In the genomic region with DNA sequence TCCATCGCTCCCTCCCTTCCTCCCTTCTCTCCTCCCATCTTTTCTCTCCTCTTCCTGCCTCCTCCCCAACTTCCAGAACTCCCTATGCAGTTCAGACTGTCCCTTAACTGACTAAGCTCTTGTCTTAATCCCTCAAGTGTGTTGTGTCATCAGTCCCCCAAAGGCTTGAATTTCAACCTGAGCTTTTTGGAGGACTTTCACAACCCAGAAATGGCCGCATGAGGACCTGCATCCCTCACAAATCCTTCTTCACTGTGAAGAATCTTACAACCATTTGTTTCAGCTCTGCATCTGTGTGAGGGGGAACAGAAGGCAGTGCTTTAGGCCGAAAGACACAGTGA, we compare ENCODE assay signal across 10 mouse cellular contexts. TPM values are rescaled to one million over a fixed set of nuclear protein-coding genes. Genes with fewer than 3 reads are reported as not detected.
A peak's percentile ranks its signal among the peaks of the same experiment; 100 is the strongest.
DNase-seq lines count a peak whose midpoint lies in the region; ATAC-seq and TF ChIP-seq lines count a peak whose summit lies in the region.
"Had no signal": no experiment of that assay in that cellular context is flagged by ENCODE, and none has a peak within 500 bp of the region (broad histone marks: within the 10 kb centered on the region; RNA-seq: fewer than 3 reads in every experiment).

No protein-coding gene starts in this region.

- H3K27ac ChIP-seq in kidney, embryonic 14.5 days (ENCODE audit: low read depth, low read length): peak overlapping the region; percentile 86; the same call in 1 of the 2 replicates
- peak overlapping the region; percentile 99 for H3K27ac ChIP-seq in embryonic facial prominence, embryonic 13.5 days
- H3K27ac ChIP-seq in hindbrain, embryonic 15.5 days (replicated peaks): peak overlapping the region; percentile 80
- H3K27ac ChIP-seq in midbrain, postnatal 0 days (ENCODE audit: low read depth, low read length): peak overlapping the region; percentile 59

- ATAC-seq in kidney, embryonic 14.5 days (ENCODE audit: low FRiP score, low TSS enrichment): peak; percentile 28; the same call in 1 of the 2 replicates
- ATAC-seq in embryonic facial prominence, embryonic 13.5 days (ENCODE audit: insufficient number of reproducible peaks, insufficient read depth, low FRiP score, low TSS enrichment, low read depth): no peak
- no peak; the same call in 1 of the 2 replicates for ATAC-seq in hindbrain, embryonic 15.5 days (ENCODE audit: low FRiP score, low read depth)
- ATAC-seq in midbrain, postnatal 0 days (ENCODE audit: low FRiP score): no peak; the same call in 1 of the 2 replicates

- H3K4me3 ChIP-seq in kidney, embryonic 14.5 days (ENCODE audit: low read length): no peak overlapping the region
- H3K4me3 ChIP-seq in embryonic facial prominence, embryonic 13.5 days: peak overlapping the region; percentile 29
- no peak overlapping the region for H3K4me3 ChIP-seq in hindbrain, embryonic 15.5 days
- H3K4me3 ChIP-seq in midbrain, postnatal 0 days (ENCODE audit: low read depth, low read length): no peak overlapping the region

- no peaks in the 10 kb centered on the region for H3K36me3 ChIP-seq in kidney, embryonic 14.5 days (ENCODE audit: control insufficient read depth, insufficient read depth, low read length)
- H3K36me3 ChIP-seq in embryonic facial prominence, embryonic 13.5 days: no peaks in the 10 kb centered on the region
- H3K36me3 ChIP-seq in hindbrain, embryonic 15.5 days: no peaks in the 10 kb centered on the region
- H3K36me3 ChIP-seq in midbrain, postnatal 0 days (ENCODE audit: insufficient read depth, low read length): no peaks in the 10 kb centered on the region

- no peaks in the 10 kb centered on the region for H3K27me3 ChIP-seq in kidney, embryonic 14.5 days (ENCODE audit: control insufficient read depth, insufficient read depth, low read length)
- no peaks in the 10 kb centered on the region for H3K27me3 ChIP-seq in embryonic facial prominence, embryonic 13.5 days
- no peaks in the 10 kb centered on the region for H3K27me3 ChIP-seq in hindbrain, embryonic 15.5 days
- H3K27me3 ChIP-seq in midbrain, postnatal 0 days (ENCODE audit: insufficient read depth, low read length): no peaks in the 10 kb centered on the region

- peaks cover 9% of the 10 kb centered on the region; the same call in 1 of the 2 replicates for H3K4me1 ChIP-seq in kidney, embryonic 14.5 days (ENCODE audit: control insufficient read depth, insufficient read depth, low read length)
- H3K4me1 ChIP-seq in embryonic facial prominence, embryonic 13.5 days: peaks cover 28% of the 10 kb centered on the region
- H3K4me1 ChIP-seq in hindbrain, embryonic 15.5 days (replicated peaks): peaks cover 16% of the 10 kb centered on the region
- peaks cover 3% of the 10 kb centered on the region; the same call in 1 of the 2 replicates for H3K4me1 ChIP-seq in midbrain, postnatal 0 days (ENCODE audit: insufficient read depth, low read length)

- no peaks in the 10 kb centered on the region for H3K9me3 ChIP-seq in kidney, embryonic 14.5 days (ENCODE audit: control insufficient read depth, low read length)
- H3K9me3 ChIP-seq in embryonic facial prominence, embryonic 13.5 days: no peaks in the 10 kb centered on the region
- no peaks in the 10 kb centered on the region for H3K9me3 ChIP-seq in hindbrain, embryonic 15.5 days
- H3K9me3 ChIP-seq in midbrain, postnatal 0 days (ENCODE audit: low read length): no peaks in the 10 kb centered on the region

- no peak for TF ChIP-seq CTCF in midbrain, postnatal 0 days (IDR thresholded peaks at IDR 0.05)

- no peak for DNase-seq in kidney, adult 8-10 months
- DNase-seq in midbrain, postnatal 0 days (ENCODE audit: low spot score): no peak
- DNase-seq in Muller cell, postnatal 12 days (ENCODE audit: inconsistent ontology term): no peak
- DNase-seq in ovary, postnatal 10 days (ENCODE audit: low spot score): no peak
- DNase-seq in kidney, adult 11 months: no peak

- H3K9ac ChIP-seq in kidney, embryonic 14.5 days (ENCODE audit: low read depth, low read length): peak overlapping the region; percentile 35; the same call in 1 of the 2 replicates
- peak overlapping the region; percentile 61 for H3K9ac ChIP-seq in embryonic facial prominence, embryonic 13.5 days
- no peak overlapping the region for H3K9ac ChIP-seq in hindbrain, embryonic 15.5 days
- H3K9ac ChIP-seq in midbrain, postnatal 0 days (replicated peaks; ENCODE audit: low read length, poor library complexity, severe bottlenecking): no peak overlapping the region

- H3K4me2 ChIP-seq in kidney, embryonic 14.5 days (replicated peaks; ENCODE audit: low read depth, low read length): peak overlapping the region; percentile 47
- H3K4me2 ChIP-seq in embryonic facial prominence, embryonic 13.5 days: peak overlapping the region; percentile 56
- H3K4me2 ChIP-seq in hindbrain, embryonic 15.5 days: peak overlapping the region; percentile 45; the same call in 1 of the 2 replicates
- H3K4me2 ChIP-seq in midbrain, postnatal 0 days (ENCODE audit: low read depth, low read length, poor library complexity, severe bottlenecking): no peak overlapping the region

- WGBS in kidney, embryonic 14.5 days: 47% methylated on average over 3 of the region's 3 CpGs
- WGBS in embryonic facial prominence, embryonic 13.5 days: 23% methylated on average over 3 of the region's 3 CpGs
- 54% methylated on average over 3 of the region's 3 CpGs for WGBS in hindbrain, embryonic 15.5 days
- WGBS in midbrain, postnatal 0 days: 39% methylated on average over 3 of the region's 3 CpGs

RNA-seq across cellular contexts. Expression of a gene that starts 15.4 kb away (rescaled TPM):
- polyA plus RNA-seq in kidney, embryonic 14.5 days (2014; fragmentation: Nextera tagmentation; extraction: Ambion mirVana): 0.29 TPM in 1 of 2 replicates, not detected in the other
- 0.41 and 1.2 TPM in 2 replicates for polyA plus RNA-seq in embryonic facial prominence, embryonic 13.5 days (2015; fragmentation: Nextera tagmentation; extraction: Ambion mirVana)
- polyA plus RNA-seq in hindbrain, embryonic 15.5 days (2015; fragmentation: Nextera tagmentation; extraction: Ambion mirVana): not detected in 2 replicates
- not detected in 2 replicates for total RNA-seq in midbrain, postnatal 0 days (2014; rRNA removed)
- polyA plus RNA-seq in midbrain, postnatal 0 days (2015; fragmentation: Nextera tagmentation; extraction: Ambion mirVana): not detected in 2 replicates
- total RNA-seq: megakaryocyte, adult 5-6 weeks had no signal
- polyA plus RNA-seq: spleen, adult 2 months had no signal

Comparison
In these comparisons a context has a peak if more than half of its experiments do, and no peak if none do; other contexts are left out.
1. H3K9ac ChIP-seq: peak in kidney, embryonic 14.5 days (single experiment) and embryonic facial prominence, embryonic 13.5 days (single experiment); none in hindbrain, embryonic 15.5 days (single experiment) and midbrain, postnatal 0 days (single experiment).
2. Peak in every context shown above with its lines, with median percentiles within 50 percentile points of each other: H3K27ac ChIP-seq.